ENCODE assay signal across 10 mouse cellular contexts in the genomic region with DNA sequence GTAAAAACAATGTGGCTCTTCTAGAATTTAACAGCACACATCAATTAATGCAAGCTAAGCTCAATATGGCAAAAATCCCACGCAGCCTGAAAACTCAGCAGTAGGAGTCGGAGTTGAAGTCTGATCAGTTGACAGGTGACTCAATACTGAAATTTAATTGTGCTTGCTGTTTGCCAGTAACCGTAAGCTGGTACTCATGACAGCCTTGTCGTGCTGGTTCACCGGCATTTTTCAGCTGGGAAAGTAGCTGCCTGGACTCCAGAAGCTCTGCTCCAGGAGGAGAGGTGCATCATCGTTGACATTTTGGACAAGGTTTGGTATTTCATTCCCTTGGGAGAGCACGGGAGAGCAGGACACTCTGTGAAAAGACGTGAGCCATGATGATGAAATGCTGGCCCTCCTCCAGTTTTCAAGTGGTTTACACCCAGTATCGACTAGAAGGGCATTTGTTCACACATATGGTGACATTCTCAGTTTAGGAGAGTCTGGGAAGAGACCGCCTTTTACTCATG.
A peak's percentile ranks its signal among the peaks of the same experiment; 100 is the strongest.
DNase-seq lines count a peak whose midpoint lies in the region; ATAC-seq and TF ChIP-seq lines count a peak whose summit lies in the region.
"Had no signal": no experiment of that assay in that cellular context is flagged by ENCODE, and none has a peak within 500 bp of the region (broad histone marks: within the 10 kb centered on the region; RNA-seq: fewer than 3 reads in every experiment).

No protein-coding gene starts in this region.

- no peaks in the 10 kb centered on the region for H3K9me3 ChIP-seq in stomach, postnatal 0 days (ENCODE audit: control insufficient read depth, low read length)
- H3K9me3 ChIP-seq: heart, embryonic 13.5 days had no signal

- no peaks in the 10 kb centered on the region for H3K4me1 ChIP-seq in lung, adult 2 months (ENCODE audit: control insufficient read depth, insufficient read depth, low read length)
- no peaks in the 10 kb centered on the region for H3K4me1 ChIP-seq in stomach, postnatal 0 days (replicated peaks; ENCODE audit: control insufficient read depth, insufficient read depth)

- H3K4me2 ChIP-seq in stomach, postnatal 0 days (replicated peaks; ENCODE audit: low read depth) = no peak overlapping the region
- H3K4me2 ChIP-seq: heart, embryonic 13.5 days had no signal

- TF ChIP-seq EP300 in stomach, postnatal 0 days (optimal IDR thresholded peaks at IDR 0.05) = no peak

- TF ChIP-seq CTCF in lung, adult 2 months (IDR thresholded peaks at IDR 0.05; ENCODE audit: insufficient read depth, low read length) = no peak
- TF ChIP-seq CTCF in stomach, postnatal 0 days (IDR thresholded peaks at IDR 0.05; ENCODE audit: low read depth) = no peak

- no peak overlapping the region for H3K9ac ChIP-seq in stomach, postnatal 0 days (ENCODE audit: low read length)
- H3K9ac ChIP-seq: heart, embryonic 13.5 days had no signal

- no peak for TF ChIP-seq POLR2A in lung, adult 2 months (IDR thresholded peaks at IDR 0.05; ENCODE audit: borderline replicate concordance, extremely low read depth, low read depth, low read length)

- 52% methylated on average over 10 of the region's 10 CpGs for WGBS in lung, adult 2 months
- 50% methylated on average over 10 of the region's 10 CpGs for WGBS in stomach, postnatal 0 days

- H3K27me3 ChIP-seq in stomach, postnatal 0 days (ENCODE audit: control insufficient read depth, insufficient read depth, low read length) = no peaks in the 10 kb centered on the region
- H3K27me3 ChIP-seq: heart, embryonic 13.5 days had no signal

- peak; percentile 17 to 26 for DNase-seq in cerebellum, postnatal 10 days
- DNase-seq in cerebellum, adult 11-12 months = no peak
- DNase-seq in lung, adult 18-20 months = peak; percentile 24 to 56
- no peak for DNase-seq in lung, adult 2 months
- DNase-seq in layer of hippocampus, postnatal 10 days (ENCODE audit: low spot score in 2 of 2) = peak; percentile 15 to 38
- DNase-seq in stomach, postnatal 0 days (ENCODE audit: low spot score) = no peak
- DNase-seq in retina, embryonic 14.5 days (ENCODE audit: low spot score) = no peak

- H3K36me3 ChIP-seq in stomach, postnatal 0 days (ENCODE audit: control insufficient read depth, insufficient read depth, low read length) = no peaks in the 10 kb centered on the region
- H3K36me3 ChIP-seq: heart, embryonic 13.5 days had no signal

- 0 out of 2 replicates have a peak overlapping the region, but pooled peaks have one; percentile 24 for H3K27ac ChIP-seq in stomach, postnatal 0 days (replicated peaks)
- H3K27ac ChIP-seq: heart, embryonic 13.5 days; macrophage had no signal

- no peak for ATAC-seq in stomach, postnatal 0 days (ENCODE audit: low FRiP score, low TSS enrichment)
- no peak for ATAC-seq in erythroblast, adult 5-6 weeks (replicated peaks; ENCODE audit: low FRiP score, poor library complexity, severe bottlenecking)

- H3K4me3 ChIP-seq in lung, adult 2 months (replicated peaks; ENCODE audit: extremely low read depth, low read depth, low read length) = no peak overlapping the region
- H3K4me3 ChIP-seq in stomach, postnatal 0 days (ENCODE audit: low read depth, low read length) = no peak overlapping the region
- H3K4me3 ChIP-seq: heart, embryonic 13.5 days had no signal

Comparison
In these comparisons a context has a peak if more than half of its experiments do, and no peak if none do; other contexts are left out.
1. DNase-seq: peak in cerebellum, postnatal 10 days (2 of 2), lung, adult 18-20 months (2 of 2) and layer of hippocampus, postnatal 10 days (2 of 2); none in cerebellum, adult 11-12 months (single experiment), lung, adult 2 months (single experiment), stomach, postnatal 0 days (single experiment) and retina, embryonic 14.5 days (single experiment).